Mouse (Mus musculus) cerebellum, adult 11 months (tissue): Measurements from ENCODE around the gene Pcsk6.
"Not testable (repeated sequence)": the region's sequence is repeated elsewhere in the genome, so short reads cannot be mapped to it uniquely, and the experiment has no call there.

Source experiments
- DNase-seq: peaks from one replicate; pipeline ENCODE4 v3.0.0; 2022

The Pcsk6 gene

GRCm38 (mm10) chr7:65861591-65862472 is at the start of gene Pcsk6:
TSS of gene Pcsk6 (plus strand) at chr7:65861734.
- DNase-seq = no peak

- DNase-seq = no peak
Measured at GRCm38 (mm10) chr7:65813611-65814212, 47.8 kb upstream of the Pcsk6 start.

GRCm38 (mm10) chr7:65817564-65817963 is 44.0 kb upstream of the Pcsk6 start:
- DNase-seq = no peak

GRCm38 (mm10) chr7:65820391-65820790 is 41.1 kb upstream of the Pcsk6 start:
- no peak for DNase-seq

GRCm38 (mm10) chr7:65821901-65822300 is 39.6 kb upstream of the Pcsk6 start:
- DNase-seq = not testable (repeated sequence)

GRCm38 (mm10) chr7:65822506-65823119 is 38.9 kb upstream of the Pcsk6 start:
- no peak for DNase-seq

GRCm38 (mm10) chr7:65839756-65840155 is 21.8 kb upstream of the Pcsk6 start:
- no peak for DNase-seq

- no peak for DNase-seq
Measured at GRCm38 (mm10) chr7:65843210-65843609, 18.3 kb upstream of the Pcsk6 start.

GRCm38 (mm10) chr7:65860981-65861380 is 553 bp upstream of the Pcsk6 start:
- no peak for DNase-seq

GRCm38 (mm10) chr7:65862473-65863176 is 1.1 kb downstream of the Pcsk6 start:
- DNase-seq = no peak

GRCm38 (mm10) chr7:65869173-65869572 is 7.6 kb downstream of the Pcsk6 start:
- DNase-seq = no peak

- no peak for DNase-seq
Measured at GRCm38 (mm10) chr7:65869794-65870193, 8.3 kb downstream of the Pcsk6 start.

- no peak for DNase-seq
Measured at GRCm38 (mm10) chr7:65870227-65870626, 8.7 kb downstream of the Pcsk6 start.

GRCm38 (mm10) chr7:65870928-65871580 is 9.5 kb downstream of the Pcsk6 start:
- peak; percentile 25 for DNase-seq

GRCm38 (mm10) chr7:65871851-65872250 is 10.3 kb downstream of the Pcsk6 start:
- DNase-seq = no peak

GRCm38 (mm10) chr7:65873176-65873845 is 11.8 kb downstream of the Pcsk6 start:
- no peak for DNase-seq

GRCm38 (mm10) chr7:65873902-65874301 is 12.4 kb downstream of the Pcsk6 start:
- DNase-seq = no peak

GRCm38 (mm10) chr7:65876596-65876995 is 15.1 kb downstream of the Pcsk6 start:
- DNase-seq = no peak

- no peak for DNase-seq
Measured at GRCm38 (mm10) chr7:65878234-65878633, 16.7 kb downstream of the Pcsk6 start.

- no peak for DNase-seq
Measured at GRCm38 (mm10) chr7:65879330-65879729, 17.8 kb downstream of the Pcsk6 start.

- no peak for DNase-seq
Measured at GRCm38 (mm10) chr7:65880666-65881289, 19.2 kb downstream of the Pcsk6 start.

- DNase-seq = no peak
Measured at GRCm38 (mm10) chr7:65881290-65881688, 19.8 kb downstream of the Pcsk6 start.
